Mouse (Mus musculus) heart, adult 2 months (tissue): ENCODE results near the gene Zgpat. TPM values are rescaled to one million over a fixed set of nuclear protein-coding genes. Genes with fewer than 3 reads are reported as not detected.

Source experiments
- DNase-seq, 2 experiments: peaks; one replicate each; pipeline ENCODE4 v3.0.0; 2021
- H3K27ac ChIP-seq: fragments of 200-600 bp; 2 replicates; pipeline ENCODE4 v1.8.1; 2022
- H3K27me3 ChIP-seq: fragments of 200-500 bp; 2 replicates; pipeline ENCODE4 v1.6.1; 2012; ENCODE audit warnings: mild to moderate bottlenecking, low read length, inconsistent platforms, mixed read lengths; ENCODE audit not compliant: control insufficient read depth, insufficient read depth
- H3K36me3 ChIP-seq: fragments of 200-500 bp; 2 replicates; pipeline ENCODE4 v1.6.1; 2012; ENCODE audit warnings: low read length, inconsistent platforms; ENCODE audit not compliant: control insufficient read depth, insufficient read depth
- H3K4me1 ChIP-seq: fragments of 200-500 bp; 2 replicates; pipeline ENCODE4 v1.6.1; 2011; ENCODE audit warnings: low read length; ENCODE audit not compliant: control insufficient read depth, insufficient read depth
- H3K4me3 ChIP-seq: fragments of 200-600 bp; 2 replicates; pipeline ENCODE4 v1.8.1; 2022
- H3K79me2 ChIP-seq: fragments of 200-500 bp; replicated peaks from 2 replicates; pipeline ENCODE4 v1.6.1; 2012; ENCODE audit warnings: mild to moderate bottlenecking, inconsistent platforms, low read length, moderate library complexity, mixed read lengths; ENCODE audit not compliant: control insufficient read depth, insufficient read depth
- H3K9ac ChIP-seq: fragments of 200-500 bp; 2 replicates; pipeline ENCODE4 v1.6.1; 2012; ENCODE audit warnings: low read depth, mild to moderate bottlenecking, control low read depth, inconsistent platforms, low read length, mixed read lengths
- CTCF ChIP-seq: fragments of 200-600 bp; IDR thresholded peaks from 2 replicates; pipeline ENCODE4 v1.8.1; 2022; ENCODE audit warnings: antibody characterized with exemption, mild to moderate bottlenecking, moderate library complexity
- EP300 ChIP-seq: fragments of 200-500 bp; IDR thresholded peaks from 2 replicates; pipeline ENCODE4 v1.6.1; 2011; ENCODE audit warnings: low read depth, low read length, control low read depth; ENCODE audit not compliant: insufficient read depth
- POLR2A ChIP-seq: fragments of 200-500 bp; IDR thresholded peaks from 2 replicates; pipeline ENCODE4 v1.6.1; 2011; ENCODE audit warnings: mild to moderate bottlenecking, low read depth, low read length, control low read depth; ENCODE audit not compliant: insufficient read depth
- WGBS: fragments of 180-500 bp; shearing (Covaris S2); methylation state at CpG from one replicate; pipeline ENCODE4 v1.1.7; 2018; 5-methylcytosine and 5-hydroxymethylcytosine counted together
- intact Hi-C: fragments of 180-260 bp; cut with DNase I; formaldehyde crosslinking; loops from one replicate; pipeline ENCODE4 v1.15.1; 2025
- polyA plus RNA-seq: library from polyadenylated mRNA; depleted of rRNA; stranded (reverse); fragments of >200 nt; gene quantifications from 2 replicates; pipeline ENCODE4 v1.2.3, GENCODE M21; 2012; rRNA removed
- total RNA-seq, 2 experiments: library from RNA; stranded (reverse); gene quantifications; 2 replicates each; pipeline ENCODE4 v1.2.3; 2021

Zgpat gene
- total and polyA plus RNA-seq, 3 experiments, result 18.7 to 21.0 (median 18.9) TPM

DNA sequence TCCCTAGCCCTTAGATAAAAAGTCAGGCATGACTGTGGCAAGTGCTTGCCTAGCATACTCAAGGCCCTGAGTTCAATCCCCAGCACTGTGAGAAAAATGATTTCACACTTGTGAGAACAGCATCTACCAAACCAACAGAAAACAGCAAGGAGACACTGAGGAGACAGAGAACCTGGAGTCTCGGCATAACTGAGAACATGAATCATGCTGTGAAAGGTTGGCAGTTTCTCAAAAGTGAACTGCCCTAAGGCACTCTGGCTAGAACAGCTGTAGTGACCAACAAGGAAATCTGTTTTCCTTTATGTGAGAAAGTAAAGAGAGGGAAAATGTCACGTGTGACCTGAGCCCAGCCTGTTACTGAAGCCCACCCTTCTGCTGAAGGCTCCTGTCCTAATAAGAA, 48.4 kb downstream of the Zgpat start:
- H3K79me2 ChIP-seq, result peaks cover 3% of the 10 kb centered on the region; the same call in 1 of the 2 replicates
- WGBS, result 21% methylated on average over 2 of the region's 2 CpGs
- peaks cover 10% of the 10 kb centered on the region for H3K36me3 ChIP-seq
- no peak overlapping the region for H3K27ac ChIP-seq
- H3K4me3 ChIP-seq, result no peak overlapping the region
- no peaks in the 10 kb centered on the region for H3K27me3 ChIP-seq
- H3K9ac ChIP-seq, result no peak overlapping the region
- DNase-seq, result no peak
- TF ChIP-seq CTCF (no peak), EP300 (no peak), POLR2A (no peak)
- intact Hi-C loops, result no loop called here
- H3K4me1 ChIP-seq, result peaks cover 11% of the 10 kb centered on the region

GRCm38 (mm10) chr2:181415945-181416344, 51.2 kb downstream of the Zgpat start:
- peak; percentile 61 to 69 for DNase-seq
- no peak overlapping the region for H3K27ac ChIP-seq
- H3K27me3 ChIP-seq, result no peaks in the 10 kb centered on the region
- WGBS, result 7% methylated on average over 3 of the region's 3 CpGs
- TF ChIP-seq POLR2A (no peak), CTCF (peak; percentile 30)
- H3K79me2 ChIP-seq, result no peaks in the 10 kb centered on the region
- H3K9ac ChIP-seq, result no peak overlapping the region
- intact Hi-C loops, result no loop called here
- H3K4me1 ChIP-seq, result peaks cover 13% of the 10 kb centered on the region
- peaks cover 2% of the 10 kb centered on the region for H3K36me3 ChIP-seq
- H3K4me3 ChIP-seq, result no peak overlapping the region

- Histone ChIP-seq H3K36me3 (peaks cover 12% of the 10 kb centered on the region), H3K27me3 (no peaks in the 10 kb centered on the region), H3K4me3 (no peak overlapping the region), H3K79me2 (0 out of 2 replicates have a peak, but pooled peaks cover 2% of the 10 kb centered on the region), H3K27ac (no peak overlapping the region), H3K9ac (no peak overlapping the region), H3K4me1 (peaks cover 15% of the 10 kb centered on the region)
- 60% methylated on average over 7 of the region's 7 CpGs for WGBS
- TF ChIP-seq EP300, result no peak
- TF ChIP-seq POLR2A, result no peak
- TF ChIP-seq CTCF, result no peak
- intact Hi-C loops, result loop anchor here (2.0 kb wide), 1 partner anchor 29 kb away; no protein-coding TSS in a partner anchor
- DNase-seq, result no peak
Observed at GRCm38 (mm10) chr2:181419359-181419758, 54.6 kb downstream of the Zgpat start.

- DNase-seq, result no peak
- intact Hi-C loops, result no loop called here
- TF ChIP-seq CTCF (no peak), EP300 (no peak), POLR2A (no peak)
- H3K27ac ChIP-seq, result no peak overlapping the region
- H3K4me1 ChIP-seq, result peaks cover 15% of the 10 kb centered on the region
- H3K79me2 ChIP-seq, result 0 out of 2 replicates have a peak, but pooled peaks cover 2% of the 10 kb centered on the region
- WGBS, result 32% methylated on average over 4 of the region's 4 CpGs
- H3K4me3 ChIP-seq, result no peak overlapping the region
- H3K36me3 ChIP-seq, result peaks cover 12% of the 10 kb centered on the region
- H3K9ac ChIP-seq, result no peak overlapping the region
- no peaks in the 10 kb centered on the region for H3K27me3 ChIP-seq
Observed at GRCm38 (mm10) chr2:181420426-181420825, 55.7 kb downstream of the Zgpat start.

DNA sequence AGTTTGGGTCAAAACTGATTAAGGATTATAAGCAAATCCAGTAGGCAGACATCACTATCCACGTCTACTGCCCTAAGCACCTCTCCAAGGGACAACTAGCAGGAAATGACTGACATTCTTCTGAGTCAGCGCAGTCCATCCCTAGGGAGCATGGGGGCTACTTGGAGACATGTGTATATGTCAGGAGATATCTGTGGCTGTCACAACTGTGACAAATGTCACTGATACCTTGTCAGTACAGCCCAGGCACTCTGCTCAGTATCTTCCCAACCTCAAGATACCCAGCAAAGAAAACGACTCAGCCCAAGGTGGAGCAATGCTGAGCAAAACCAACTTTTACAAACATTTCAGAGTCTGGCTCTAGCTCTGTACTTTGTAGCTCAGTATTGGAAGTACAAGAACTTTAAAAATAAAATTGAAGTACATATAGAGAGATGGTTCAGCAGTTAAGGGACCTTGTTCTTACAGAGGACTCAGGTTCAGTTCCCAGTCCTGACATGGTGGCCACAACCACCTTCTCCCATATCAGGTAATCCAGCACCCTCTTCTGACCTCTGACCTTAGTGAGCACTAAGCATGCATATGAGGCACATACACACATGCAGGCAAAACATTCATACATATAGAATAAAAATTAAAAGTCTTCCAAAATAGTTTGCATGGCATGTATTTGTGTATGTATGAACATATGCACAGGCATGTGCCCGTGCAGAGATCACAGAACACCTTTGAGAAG, 56.3 kb downstream of the Zgpat start:
- Histone ChIP-seq H3K4me3 (no peak overlapping the region), H3K4me1 (peaks cover 9% of the 10 kb centered on the region), H3K36me3 (peaks cover 12% of the 10 kb centered on the region), H3K9ac (no peak overlapping the region), H3K27ac (no peak overlapping the region), H3K79me2 (0 out of 2 replicates have a peak, but pooled peaks cover 2% of the 10 kb centered on the region), H3K27me3 (no peaks in the 10 kb centered on the region)
- DNase-seq, result no peak
- TF ChIP-seq EP300 (no peak), CTCF (no peak), POLR2A (no peak)
- intact Hi-C loops, result no loop called here
- 39% methylated on average over 4 of the region's 4 CpGs for WGBS

DNA sequence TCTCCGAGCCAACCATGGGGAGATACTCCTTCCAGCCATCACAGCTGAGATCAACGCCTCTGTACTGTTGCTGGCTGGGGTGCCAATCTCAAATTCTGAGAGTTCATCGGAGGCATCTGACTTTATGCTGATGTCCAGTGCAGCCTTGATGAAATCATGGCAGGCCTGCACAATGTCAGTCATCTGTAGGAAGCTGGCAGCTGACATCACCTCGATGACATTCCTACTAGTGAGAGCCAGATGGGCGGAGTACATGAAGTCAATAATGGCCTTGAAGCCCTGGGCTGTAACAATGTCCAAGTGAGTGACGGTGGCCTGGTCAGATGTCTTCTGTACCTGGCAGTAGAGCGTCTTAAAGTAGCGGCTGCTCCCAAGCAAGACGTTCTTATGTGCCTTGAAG, 59.1 kb downstream of the Zgpat start:
- 59% methylated on average over 9 of the region's 9 CpGs for WGBS
- intact Hi-C loops, result no loop called here
- Histone ChIP-seq H3K27ac (no peak overlapping the region), H3K36me3 (peaks cover 11% of the 10 kb centered on the region), H3K4me1 (peaks cover 9% of the 10 kb centered on the region), H3K4me3 (no peak overlapping the region), H3K79me2 (0 out of 2 replicates have a peak, but pooled peaks cover 2% of the 10 kb centered on the region), H3K9ac (no peak overlapping the region), H3K27me3 (no peaks in the 10 kb centered on the region)
- peak in 1 of 2 experiments; percentile 27 for DNase-seq
- TF ChIP-seq CTCF (no peak), EP300 (no peak), POLR2A (no peak)

Other genes with a start within 250 kb of the Zgpat start
- under 1 TPM in 1 of 2 experiments, not detected in 1; 0.05 TPM for gene Kcnq2, start 229.6 kb upstream of the Zgpat start, total RNA-seq
- 0.23 TPM in 2 replicates for gene Kcnq2, start 229.6 kb upstream of the Zgpat start, polyA plus RNA-seq
- gene Eef1a2, start 207.9 kb upstream of the Zgpat start, total RNA-seq, result 1,000 to 10,000 TPM; 1,434 to 1,646 TPM
- 1,031 and 1,150 TPM in 2 replicates for gene Eef1a2, start 207.9 kb upstream of the Zgpat start, polyA plus RNA-seq
- gene Ppdpf, start 177.7 kb upstream of the Zgpat start, total RNA-seq, result 10 to 100 TPM; 47.5 to 57.7 TPM
- gene Ppdpf, start 177.7 kb upstream of the Zgpat start, polyA plus RNA-seq, result 81.2 and 82.4 TPM in 2 replicates
- gene Ptk6, start 162.1 kb upstream of the Zgpat start, total RNA-seq, result under 1 TPM in 1 of 2 experiments, not detected in 1; 0.07 TPM
- 0.03 TPM in 1 of 2 replicates, not detected in the other for gene Ptk6, start 162.1 kb upstream of the Zgpat start, polyA plus RNA-seq
- under 1 TPM; 0.44 to 0.59 TPM for gene Srms, start 151.7 kb upstream of the Zgpat start, total RNA-seq
- gene Srms, start 151.7 kb upstream of the Zgpat start, polyA plus RNA-seq, result 0.59 and 1.3 TPM in 2 replicates
- gene Fndc11, start 144.9 kb upstream of the Zgpat start, total RNA-seq, result not detected
- 0.29 and 0.43 TPM in 2 replicates for gene Fndc11, start 144.9 kb upstream of the Zgpat start, polyA plus RNA-seq
- gene Helz2, start 122.9 kb upstream of the Zgpat start, total RNA-seq, result 10 to 100 TPM in 1 of 2 experiments, 1 to 10 TPM in 1; 9.2 to 11.2 TPM
- gene Helz2, start 122.9 kb upstream of the Zgpat start, polyA plus RNA-seq, result 14.1 and 19.4 TPM in 2 replicates
- 10 to 100 TPM in 1 of 2 experiments, 1 to 10 TPM in 1; 8.5 to 10.2 TPM for gene Gmeb2, start 76.9 kb upstream of the Zgpat start, total RNA-seq
- gene Gmeb2, start 76.9 kb upstream of the Zgpat start, polyA plus RNA-seq, result 9.4 and 12.7 TPM in 2 replicates
- gene Stmn3, start 50.4 kb upstream of the Zgpat start, total RNA-seq, result under 1 TPM; 0.29 to 0.32 TPM
- 0.37 and 1.6 TPM in 2 replicates for gene Stmn3, start 50.4 kb upstream of the Zgpat start, polyA plus RNA-seq
- 10 to 100 TPM in 1 of 2 experiments, 1 to 10 TPM in 1; 8.3 to 10.6 TPM for gene Rtel1, start 45.2 kb upstream of the Zgpat start, total RNA-seq
- 21.9 and 29.6 TPM in 2 replicates for gene Rtel1, start 45.2 kb upstream of the Zgpat start, polyA plus RNA-seq
- gene Arfrp1, start 476 bp downstream of the Zgpat start, total RNA-seq, result 10 to 100 TPM; 50.7 to 52.3 TPM
- 42.3 and 69.5 TPM in 2 replicates for gene Arfrp1, start 476 bp downstream of the Zgpat start, polyA plus RNA-seq
- gene Lime1, start 15.2 kb downstream of the Zgpat start, total RNA-seq, result 1 to 10 TPM; 5.0 to 5.2 TPM
- 21.7 and 21.8 TPM in 2 replicates for gene Lime1, start 15.2 kb downstream of the Zgpat start, polyA plus RNA-seq
- gene Zbtb46, start 94.5 kb downstream of the Zgpat start, total RNA-seq, result 10 to 100 TPM; 10.7 to 13.2 TPM
- gene Zbtb46, start 94.5 kb downstream of the Zgpat start, polyA plus RNA-seq, result 8.3 and 14.9 TPM in 2 replicates
- gene Abhd16b, start 128.3 kb downstream of the Zgpat start, total RNA-seq, result not detected
- gene Abhd16b, start 128.3 kb downstream of the Zgpat start, polyA plus RNA-seq, result not detected in 2 replicates
- 10 to 100 TPM; 56.8 to 58.7 TPM for gene Tpd52l2, start 132.2 kb downstream of the Zgpat start, total RNA-seq
- 61.1 and 93.6 TPM in 2 replicates for gene Tpd52l2, start 132.2 kb downstream of the Zgpat start, polyA plus RNA-seq
- gene Dnajc5, start 155.6 kb downstream of the Zgpat start, total RNA-seq, result 10 to 100 TPM; 62.3 to 71.5 TPM
- 43.4 and 68.9 TPM in 2 replicates for gene Dnajc5, start 155.6 kb downstream of the Zgpat start, polyA plus RNA-seq
- 10 to 100 TPM; 31.3 to 32.5 TPM for gene Uckl1, start 220.0 kb downstream of the Zgpat start, total RNA-seq
- 115 and 156 TPM in 2 replicates for gene Uckl1, start 220.0 kb downstream of the Zgpat start, polyA plus RNA-seq
- gene Prpf6, start 226.9 kb downstream of the Zgpat start, total RNA-seq, result 10 to 100 TPM; 35.3 to 38.6 TPM
- gene Prpf6, start 226.9 kb downstream of the Zgpat start, polyA plus RNA-seq, result 13.8 and 19.1 TPM in 2 replicates
- 10 to 100 TPM; 13.2 to 16.9 TPM for gene Zfp512b, start 227.9 kb downstream of the Zgpat start, total RNA-seq
- gene Zfp512b, start 227.9 kb downstream of the Zgpat start, polyA plus RNA-seq, result 20.6 and 25.9 TPM in 2 replicates
- 1 to 10 TPM; 1.0 to 1.6 TPM for gene Samd10, start 234.3 kb downstream of the Zgpat start, total RNA-seq
- 5.1 and 6.4 TPM in 2 replicates for gene Samd10, start 234.3 kb downstream of the Zgpat start, polyA plus RNA-seq